Mouse (Mus musculus): ENCODE data around the gene Rragd. TPM values are rescaled to one million over a fixed set of nuclear protein-coding genes. Genes with fewer than 3 reads are reported as not detected.

Rragd gene
- 13.7 TPM for polyA plus RNA-seq (2017; shearing (Covaris generic))

GRCm38 (mm10) chr4:32982716-32983175 is at the start of gene Rragd:
Rragd (plus strand) TSS chr4:32983037.

DNA sequence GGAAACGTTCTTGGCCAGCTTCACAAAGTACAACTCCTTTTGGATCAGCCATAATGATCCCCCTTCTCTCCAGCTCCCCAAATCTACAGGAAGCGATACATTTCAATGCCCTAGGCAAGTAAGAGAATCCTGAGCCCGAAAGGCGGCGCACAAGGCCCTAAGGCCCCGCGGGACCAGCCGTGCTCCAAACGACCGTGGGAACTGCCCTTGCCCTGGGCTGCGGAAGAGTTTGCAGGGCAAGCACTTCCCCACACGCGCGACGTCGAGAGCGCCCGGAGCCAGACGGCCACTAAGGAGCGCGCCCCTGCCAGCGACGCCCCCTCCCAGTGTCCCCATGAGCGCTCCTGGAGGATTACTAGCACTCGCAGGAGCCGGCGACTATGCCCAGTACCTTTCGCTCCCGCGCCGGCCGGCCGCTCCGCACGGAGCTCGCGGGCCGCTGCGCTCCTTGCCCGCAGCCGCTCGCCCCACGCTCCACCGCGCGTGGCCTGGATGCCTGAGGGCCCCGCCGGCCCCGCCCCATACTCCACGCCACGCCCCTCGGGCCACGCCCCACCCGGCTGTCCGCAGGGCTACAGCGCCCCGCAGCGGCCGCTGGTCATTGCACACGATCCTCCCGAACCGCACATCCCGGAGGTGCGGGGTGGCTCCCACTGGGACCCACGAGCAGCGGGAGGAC is 32.3 kb upstream of the Rragd start, which contains the start of gene Ankrd6:
Ankrd6 (minus strand) TSS at position 486 of the 679 bp plus-strand sequence.

DNA sequence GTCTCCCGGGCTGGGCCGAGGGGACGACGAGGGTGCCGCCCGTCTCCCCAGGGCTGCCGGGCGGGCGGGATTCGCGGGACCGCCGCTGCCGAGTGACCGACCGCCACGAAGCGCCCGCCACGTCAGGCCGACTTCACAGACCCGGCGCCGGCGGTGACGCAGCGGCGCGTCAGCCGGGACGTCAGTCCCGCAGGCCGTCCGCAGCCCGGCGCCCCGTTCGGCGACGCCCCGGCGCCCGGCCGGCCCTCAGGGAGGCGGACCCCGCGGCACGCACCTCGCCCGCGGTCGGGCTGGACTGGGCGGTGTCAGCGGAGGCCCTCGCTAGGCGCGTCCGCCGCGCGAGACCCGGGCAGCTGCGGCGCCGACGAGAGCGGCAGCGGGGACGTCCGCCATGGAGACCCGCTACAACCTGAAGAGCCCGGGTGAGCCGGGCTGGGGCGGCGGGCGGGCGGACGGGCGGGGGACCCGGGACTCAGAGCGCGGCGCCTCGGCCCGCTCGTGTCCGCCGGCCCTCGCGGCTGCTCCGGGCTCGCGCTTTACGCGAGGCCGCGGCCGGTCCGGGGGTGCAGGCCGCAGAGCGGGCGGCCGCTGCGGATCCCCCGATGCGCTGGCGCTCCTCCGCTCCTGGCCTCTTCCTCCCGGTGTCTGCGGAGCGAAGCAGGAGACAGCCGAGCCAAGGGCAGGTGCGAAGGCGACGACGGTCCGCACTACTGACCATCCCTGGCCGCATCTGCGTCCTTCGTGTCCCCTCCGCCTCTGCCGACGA is 48.5 kb downstream of the Rragd start, which contains the start of gene Ube2j1:
Ube2j1 (plus strand) TSS at position 222 of the 766 bp plus-strand sequence.

GRCm38 (mm10) chr4:33062981-33063380 is 80.1 kb downstream of the Rragd start, which contains the start of gene Gabrr2:
Gabrr2 (plus strand) TSS chr4:33062999.

Other genes with a start within 250 kb of the Rragd start
- gene Lyrm2, start 182.8 kb upstream of the Rragd start, polyA plus RNA-seq (2017; shearing (Covaris generic)), result 61.2 TPM
- gene Ankrd6, start 32.2 kb upstream of the Rragd start, polyA plus RNA-seq (2017; shearing (Covaris generic)), result 3.8 TPM
- 105 TPM for gene Ube2j1, start 48.4 kb downstream of the Rragd start, polyA plus RNA-seq (2017; shearing (Covaris generic))
- gene Gabrr2, start 80.0 kb downstream of the Rragd start, polyA plus RNA-seq (2017; shearing (Covaris generic)), result 40.1 TPM
- not detected for gene Gabrr1, start 149.5 kb downstream of the Rragd start, polyA plus RNA-seq (2017; shearing (Covaris generic))
- gene Pm20d2, start 206.7 kb downstream of the Rragd start, polyA plus RNA-seq (2017; shearing (Covaris generic)), result 0.69 TPM
- 3.2 TPM for gene Srsf12, start 226.0 kb downstream of the Rragd start, polyA plus RNA-seq (2017; shearing (Covaris generic))